Mouse (Mus musculus): Measurements from ENCODE around the gene Akr1b7. TPM values are rescaled to one million over a fixed set of nuclear protein-coding genes. Genes with fewer than 3 reads are reported as not detected.
A peak's percentile ranks its signal among the peaks of the same experiment; 100 is the strongest.

Gene Akr1b7
- polyA plus RNA-seq, 1 experiment from 2014 or later = 0.44 TPM

DNA sequence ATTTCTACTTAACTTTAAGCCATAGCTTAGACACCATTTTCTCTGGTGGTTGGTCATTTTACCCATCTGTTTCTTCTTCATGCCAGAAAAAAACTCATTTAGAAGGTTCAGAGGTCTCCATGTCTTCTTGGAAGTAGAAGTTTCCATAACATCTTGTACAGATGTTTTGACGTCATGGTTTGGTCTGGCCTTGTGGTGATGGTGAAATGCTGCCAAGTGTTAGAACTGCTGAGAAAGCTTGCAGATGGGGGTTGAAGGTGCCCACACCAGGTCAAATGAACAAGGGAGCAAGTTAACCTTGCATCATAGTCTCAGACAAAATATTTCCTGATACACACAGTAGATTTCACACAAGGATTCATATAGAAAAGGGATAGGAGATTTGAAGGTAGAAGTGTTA lies 36.6 kb downstream of the Akr1b7 start:
- Histone ChIP-seq H3K4me2 (no peak overlapping the region), H3K27me3 (ENCODE audit: control insufficient read depth, insufficient read depth, low read length) (no peaks in the 10 kb centered on the region), H3K4me3 (ENCODE audit: low read depth, low read length) (no peak overlapping the region), H3K27ac (ENCODE audit: low read depth, low read length) (no peak overlapping the region), H3K36me3 (ENCODE audit: control insufficient read depth, insufficient read depth, low read length) (no peaks in the 10 kb centered on the region), H3K9ac (ENCODE audit: low read depth, low read length) (no peak overlapping the region), H3K9me3 (replicated peaks; ENCODE audit: control insufficient read depth, low read length) (no peaks in the 10 kb centered on the region), H3K4me1 (ENCODE audit: control insufficient read depth, insufficient read depth, low read length) (no peaks in the 10 kb centered on the region)
- WGBS (ENCODE audit: insufficient replicate concordance) = 58% methylated on average over 1 of the region's 1 CpGs
- ATAC-seq (replicated peaks; ENCODE audit: insufficient number of reproducible peaks, low FRiP score, low TSS enrichment) = no peak

DNA sequence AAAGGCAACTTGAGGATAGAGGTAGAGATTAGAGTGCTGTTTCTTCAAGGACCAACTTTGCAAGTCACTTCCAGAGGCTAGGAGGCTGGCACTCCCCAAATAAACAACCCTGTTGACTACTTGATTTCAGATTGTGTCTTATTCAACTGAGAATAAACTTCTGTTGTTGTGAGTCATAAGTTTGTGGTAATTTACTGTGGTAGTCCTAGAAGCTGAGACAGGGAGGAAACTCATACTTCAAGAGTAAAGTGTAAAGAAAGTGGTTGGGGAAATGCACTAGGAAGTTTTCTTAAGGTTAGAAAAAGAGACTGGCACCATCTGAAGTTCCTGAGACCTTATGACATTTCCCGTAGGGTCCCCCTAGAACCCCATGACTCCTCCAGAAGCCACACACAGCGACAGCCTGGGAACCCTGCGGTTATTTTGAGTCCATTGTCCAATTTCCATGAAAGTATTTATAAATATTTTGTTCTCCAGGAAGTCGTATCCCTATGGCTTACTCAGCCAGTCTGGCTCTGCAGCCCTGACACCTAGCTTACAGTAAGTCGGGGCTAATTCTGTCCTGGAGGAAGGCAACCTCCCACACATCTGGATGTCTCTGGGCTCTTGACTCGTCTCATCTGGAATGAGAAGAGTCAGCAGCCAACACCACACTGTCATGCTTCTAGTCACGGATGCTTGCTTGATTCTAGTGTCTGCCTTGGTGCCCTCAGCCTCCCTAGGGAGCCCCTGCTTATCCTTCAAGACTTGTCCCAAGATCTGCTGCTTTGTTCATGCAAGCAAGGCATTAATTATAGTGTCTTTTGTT lies 41.0 kb downstream of the Akr1b7 start:
- H3K9ac ChIP-seq (ENCODE audit: low read depth, low read length) = no peak overlapping the region
- WGBS (ENCODE audit: insufficient replicate concordance) = 54% methylated on average over 7 of the region's 7 CpGs

DNA sequence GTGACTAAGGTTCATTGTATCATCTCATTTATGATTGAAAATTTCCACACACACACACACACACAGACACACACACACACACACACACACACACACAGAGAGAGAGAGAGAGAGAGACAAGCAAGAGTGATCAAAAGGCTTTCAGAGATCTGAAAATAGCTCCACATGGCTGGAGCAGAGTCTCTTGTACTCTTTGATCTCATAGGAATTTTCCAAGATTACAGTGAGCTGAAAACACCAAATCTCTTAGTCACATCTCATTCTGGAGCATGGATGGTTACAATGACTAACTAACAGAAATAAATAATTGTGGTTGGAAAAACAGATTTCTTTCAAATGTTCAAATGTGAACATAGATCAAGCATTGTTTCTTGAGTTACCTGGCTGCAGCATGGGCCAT lies 47.3 kb downstream of the Akr1b7 start:
- H3K4me1 ChIP-seq (ENCODE audit: control insufficient read depth, insufficient read depth, low read length) = no peaks in the 10 kb centered on the region
- H3K36me3 ChIP-seq (ENCODE audit: control insufficient read depth, insufficient read depth, low read length) = no peaks in the 10 kb centered on the region
- H3K9ac ChIP-seq (ENCODE audit: low read depth, low read length) = no peak overlapping the region
- no peak overlapping the region for H3K4me2 ChIP-seq
- no peak overlapping the region for H3K27ac ChIP-seq (ENCODE audit: low read depth, low read length)
- no peak overlapping the region for H3K4me3 ChIP-seq (ENCODE audit: low read depth, low read length)
- no peaks in the 10 kb centered on the region for H3K27me3 ChIP-seq (ENCODE audit: control insufficient read depth, insufficient read depth, low read length)
- no peaks in the 10 kb centered on the region for H3K9me3 ChIP-seq (replicated peaks; ENCODE audit: control insufficient read depth, low read length)
- ATAC-seq (replicated peaks; ENCODE audit: insufficient number of reproducible peaks, low FRiP score, low TSS enrichment) = no peak

More for the DNA sequence above, 41.0 kb downstream of the Akr1b7 start:
- Histone ChIP-seq H3K4me1 (ENCODE audit: control insufficient read depth, insufficient read depth, low read length) (no peaks in the 10 kb centered on the region), H3K27ac (ENCODE audit: low read depth, low read length) (no peak overlapping the region), H3K4me3 (ENCODE audit: low read depth, low read length) (no peak overlapping the region), H3K9me3 (replicated peaks; ENCODE audit: control insufficient read depth, low read length) (no peaks in the 10 kb centered on the region), H3K27me3 (ENCODE audit: control insufficient read depth, insufficient read depth, low read length) (no peaks in the 10 kb centered on the region), H3K4me2 (no peak overlapping the region), H3K36me3 (ENCODE audit: control insufficient read depth, insufficient read depth, low read length) (no peaks in the 10 kb centered on the region)
- ATAC-seq (replicated peaks; ENCODE audit: insufficient number of reproducible peaks, low FRiP score, low TSS enrichment) = no peak

DNA sequence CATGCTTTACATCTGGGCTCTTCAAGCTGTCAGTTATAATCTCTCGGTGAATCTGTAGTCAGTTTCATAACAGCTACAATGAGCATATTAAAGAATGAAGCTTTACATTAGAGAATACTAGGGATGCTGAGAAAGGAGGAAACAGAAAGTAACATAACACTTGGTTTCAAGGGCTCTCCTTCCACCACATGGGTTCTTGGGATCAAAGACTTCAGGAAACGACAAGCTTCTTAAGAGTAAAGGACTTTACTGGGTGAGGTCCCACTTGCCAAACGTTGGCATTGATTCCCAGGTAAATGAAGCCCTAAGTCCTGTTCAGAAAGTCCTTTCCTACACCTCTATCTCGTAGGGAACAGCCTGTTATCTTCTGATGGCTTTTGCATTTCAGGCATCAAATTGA lies 48.5 kb downstream of the Akr1b7 start:
- no peak for ATAC-seq (replicated peaks; ENCODE audit: insufficient number of reproducible peaks, low FRiP score, low TSS enrichment)
- 47% methylated on average over 4 of the region's 4 CpGs for WGBS (ENCODE audit: insufficient replicate concordance)

DNA sequence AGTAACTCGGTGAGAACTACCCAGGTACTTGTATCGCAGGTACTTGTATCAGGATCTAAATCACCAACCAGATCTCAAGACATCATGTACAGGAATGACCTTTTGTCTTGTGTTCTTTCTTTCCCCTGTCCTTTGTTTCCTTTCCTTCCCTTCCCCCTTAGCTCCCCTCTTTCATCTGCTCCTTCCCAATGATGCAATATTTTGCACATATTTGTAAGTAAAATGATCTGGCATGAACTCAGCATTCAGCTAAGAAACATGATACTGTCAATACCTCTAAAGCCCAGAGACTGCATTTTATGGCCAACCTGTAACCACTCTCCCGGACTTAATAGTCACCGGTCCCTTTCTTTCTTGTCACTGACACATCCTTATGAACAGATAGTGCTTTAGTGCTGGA lies 51.4 kb downstream of the Akr1b7 start:
- no peaks in the 10 kb centered on the region for H3K27me3 ChIP-seq (ENCODE audit: control insufficient read depth, insufficient read depth, low read length)
- ATAC-seq (replicated peaks; ENCODE audit: insufficient number of reproducible peaks, low FRiP score, low TSS enrichment) = no peak
- H3K4me2 ChIP-seq = no peak overlapping the region
- H3K36me3 ChIP-seq (ENCODE audit: control insufficient read depth, insufficient read depth, low read length) = no peaks in the 10 kb centered on the region
- WGBS (ENCODE audit: insufficient replicate concordance) = 82% methylated on average over 4 of the region's 4 CpGs
- H3K4me1 ChIP-seq (ENCODE audit: control insufficient read depth, insufficient read depth, low read length) = no peaks in the 10 kb centered on the region
- H3K9me3 ChIP-seq (replicated peaks; ENCODE audit: control insufficient read depth, low read length) = no peaks in the 10 kb centered on the region
- H3K27ac ChIP-seq (ENCODE audit: low read depth, low read length) = no peak overlapping the region
- no peak overlapping the region for H3K4me3 ChIP-seq (ENCODE audit: low read depth, low read length)
- H3K9ac ChIP-seq (ENCODE audit: low read depth, low read length) = no peak overlapping the region

More for the DNA sequence above, 48.5 kb downstream of the Akr1b7 start:
- Histone ChIP-seq H3K4me1 (ENCODE audit: control insufficient read depth, insufficient read depth, low read length) (no peaks in the 10 kb centered on the region), H3K9ac (ENCODE audit: low read depth, low read length) (no peak overlapping the region), H3K27me3 (ENCODE audit: control insufficient read depth, insufficient read depth, low read length) (no peaks in the 10 kb centered on the region), H3K36me3 (ENCODE audit: control insufficient read depth, insufficient read depth, low read length) (no peaks in the 10 kb centered on the region), H3K27ac (ENCODE audit: low read depth, low read length) (no peak overlapping the region), H3K4me3 (ENCODE audit: low read depth, low read length) (no peak overlapping the region), H3K9me3 (replicated peaks; ENCODE audit: control insufficient read depth, low read length) (no peaks in the 10 kb centered on the region), H3K4me2 (no peak overlapping the region)

DNA sequence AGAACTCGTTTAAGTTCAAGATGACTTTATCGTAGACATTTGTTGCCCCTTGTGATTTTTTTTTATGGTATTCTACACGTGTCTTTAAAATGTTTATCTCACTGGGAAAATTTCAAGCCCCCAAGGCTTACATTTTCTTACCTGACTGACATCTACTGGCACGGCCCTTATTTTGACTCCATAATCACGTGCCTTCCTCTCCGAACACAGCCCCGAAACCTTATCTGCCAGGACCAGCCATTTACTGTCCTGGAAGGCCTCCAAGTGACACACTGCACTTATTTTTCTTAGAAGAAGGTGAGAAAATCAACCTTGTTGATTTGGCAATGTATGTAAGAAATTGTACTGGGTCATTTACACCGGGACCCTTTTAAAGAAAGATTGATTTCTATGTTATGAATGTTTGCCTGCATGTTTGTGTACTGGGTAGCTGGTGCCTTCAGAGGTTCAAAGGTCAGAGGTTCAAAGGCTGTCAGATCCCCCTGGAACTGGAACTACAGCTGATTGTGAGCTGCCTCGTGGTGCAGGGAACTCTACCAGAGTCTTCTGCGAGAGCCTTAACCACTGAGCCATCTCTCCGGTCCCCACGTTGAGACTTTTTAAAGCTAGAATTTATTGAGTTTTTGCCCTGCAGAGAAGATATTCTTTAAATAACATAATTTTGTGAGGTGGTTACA lies 59.4 kb downstream of the Akr1b7 start:
- WGBS (ENCODE audit: insufficient replicate concordance) = 53% methylated on average over 12 of the region's 12 CpGs
- peaks cover 1% of the 10 kb centered on the region; the same call in 1 of the 2 replicates for H3K4me1 ChIP-seq (ENCODE audit: control insufficient read depth, insufficient read depth, low read length)
- ATAC-seq (replicated peaks; ENCODE audit: insufficient number of reproducible peaks, low FRiP score, low TSS enrichment) = peak; percentile 55; the same call in 1 of the 2 replicates
- H3K4me3 ChIP-seq (ENCODE audit: low read depth, low read length) = no peak overlapping the region
- no peak overlapping the region for H3K9ac ChIP-seq (ENCODE audit: low read depth, low read length)
- H3K27me3 ChIP-seq (ENCODE audit: control insufficient read depth, insufficient read depth, low read length) = no peaks in the 10 kb centered on the region
- H3K36me3 ChIP-seq (ENCODE audit: control insufficient read depth, insufficient read depth, low read length) = no peaks in the 10 kb centered on the region
- peak overlapping the region; percentile 73 for H3K27ac ChIP-seq (ENCODE audit: low read depth, low read length)
- H3K9me3 ChIP-seq (replicated peaks; ENCODE audit: control insufficient read depth, low read length) = no peaks in the 10 kb centered on the region
- H3K4me2 ChIP-seq = no peak overlapping the region

Other genes with a start within 250 kb of the Akr1b7 start
- gene Slc35b4, start 235.2 kb upstream of the Akr1b7 start, polyA plus RNA-seq (2014; fragmentation: Nextera tagmentation; extraction: Ambion mirVana) = 44.6 and 50.4 TPM in 2 replicates
- gene Akr1b3, start 94.9 kb upstream of the Akr1b7 start, polyA plus RNA-seq (2014; fragmentation: Nextera tagmentation; extraction: Ambion mirVana) = 205 TPM in 2 replicates
- gene Akr1b8, start 58.2 kb upstream of the Akr1b7 start, polyA plus RNA-seq (2014; fragmentation: Nextera tagmentation; extraction: Ambion mirVana) = 19.6 and 22.2 TPM in 2 replicates
- 63.1 and 67.6 TPM in 2 replicates for gene Akr1b10, start 28.1 kb upstream of the Akr1b7 start, polyA plus RNA-seq (2014; fragmentation: Nextera tagmentation; extraction: Ambion mirVana)
- gene Bpgm, start 63.9 kb downstream of the Akr1b7 start, polyA plus RNA-seq (2014; fragmentation: Nextera tagmentation; extraction: Ambion mirVana) = 57.6 and 58.8 TPM in 2 replicates
- gene Cald1, start 186.2 kb downstream of the Akr1b7 start, polyA plus RNA-seq (2014; fragmentation: Nextera tagmentation; extraction: Ambion mirVana) = 144 and 167 TPM in 2 replicates

Measured in heart, embryonic 11.5 days (tissue).